Comparison of ENCODE assay signal across 9 mouse cellular contexts in the genomic region with DNA sequence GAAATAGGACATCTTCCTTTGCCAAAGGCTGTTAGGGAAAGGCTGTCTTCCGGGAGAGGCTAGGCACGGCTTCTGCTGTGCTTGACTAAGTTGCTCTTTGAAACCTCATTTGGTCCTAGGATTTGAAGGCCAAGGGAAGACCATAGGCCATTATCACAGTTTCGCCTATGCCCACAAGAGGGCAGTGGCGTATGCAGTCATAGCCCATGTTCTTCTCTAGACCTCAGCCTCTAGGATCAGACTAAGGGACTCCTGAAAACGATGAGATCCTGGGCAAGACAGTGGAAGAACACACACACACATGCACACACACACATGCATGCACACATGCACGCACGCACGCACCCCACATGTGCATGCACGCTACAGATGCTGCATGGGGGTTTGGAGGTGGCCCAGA.
DNase-seq lines count a peak whose midpoint lies in the region; ATAC-seq lines count a peak whose summit lies in the region.
"Had no signal": no experiment of that assay in that cellular context is flagged by ENCODE, and none has a peak within 500 bp of the region (broad histone marks: within the 10 kb centered on the region; RNA-seq: fewer than 3 reads in every experiment).

No protein-coding gene starts in this region.

- peak; percentile 36 to 53 for DNase-seq in CD8-positive naive resting alpha-beta T cell, adult 2 months (ENCODE audit: low read depth in 2 of 2, low spot score in 2 of 2)
- peak; percentile 90 for DNase-seq in brain, adult 2 months (ENCODE audit: low read depth, low spot score)
- DNase-seq in fibroblast of lung, adult 2 months (ENCODE audit: low read depth), result peak; percentile 64
- DNase-seq in heart, postnatal 14 days, result peak; percentile 75 to 85
- peak; percentile 89 to 90 for DNase-seq in kidney, postnatal 4 days
- DNase-seq in testis, postnatal 10 days (ENCODE audit: low spot score), result peak; percentile 86

- no peak overlapping the region for H3K9ac ChIP-seq in liver, embryonic 16.5 days (ENCODE audit: low read depth, low read length)
- no peak overlapping the region for H3K9ac ChIP-seq in neural tube, embryonic 14.5 days (replicated peaks; ENCODE audit: low read depth, low read length)
- H3K9ac ChIP-seq: heart, embryonic 13.5 days had no signal

- intact Hi-C loops in heart, postnatal 14 days (cut with DNase I), result loop anchor here (1.0 to 5.0 kb wide), 3 partner anchors 89 to 1316 kb away; partner anchors contain the start of genes Fyb2 and Usp24

- WGBS in liver, embryonic 16.5 days (ENCODE audit: insufficient replicate concordance), result 27% methylated on average over 9 of the region's 9 CpGs
- WGBS in neural tube, embryonic 14.5 days, result 45% methylated on average over 9 of the region's 9 CpGs

- no peak overlapping the region for H3K27ac ChIP-seq in liver, embryonic 16.5 days (ENCODE audit: low read length)
- H3K27ac ChIP-seq in neural tube, embryonic 14.5 days (ENCODE audit: low read depth, low read length), result no peak overlapping the region
- H3K27ac ChIP-seq: heart, embryonic 13.5 days had no signal

- H3K9me3 ChIP-seq in liver, embryonic 16.5 days (replicated peaks; ENCODE audit: control insufficient read depth, low read length), result no peaks in the 10 kb centered on the region
- H3K9me3 ChIP-seq in neural tube, embryonic 14.5 days (ENCODE audit: control insufficient read depth, low read length), result no peaks in the 10 kb centered on the region

- no peaks in the 10 kb centered on the region for H3K27me3 ChIP-seq in liver, embryonic 16.5 days (ENCODE audit: control insufficient read depth, insufficient read depth, low read depth, low read length)
- no peaks in the 10 kb centered on the region for H3K27me3 ChIP-seq in neural tube, embryonic 14.5 days (ENCODE audit: control insufficient read depth, insufficient read depth, low read length)

- peak; percentile 49; the same call in 1 of the 2 replicates for ATAC-seq in liver, embryonic 16.5 days (ENCODE audit: low read depth)
- peak; percentile 58; the same call in 1 of the 2 replicates for ATAC-seq in neural tube, embryonic 14.5 days (ENCODE audit: low read depth)

- no peak overlapping the region for H3K4me3 ChIP-seq in liver, embryonic 16.5 days (ENCODE audit: low read depth, low read length)
- no peak overlapping the region for H3K4me3 ChIP-seq in neural tube, embryonic 14.5 days (ENCODE audit: low read depth, low read length)
- H3K4me3 ChIP-seq: heart, embryonic 13.5 days had no signal

- H3K36me3 ChIP-seq in liver, embryonic 16.5 days (ENCODE audit: control insufficient read depth, insufficient read depth), result no peaks in the 10 kb centered on the region
- H3K36me3 ChIP-seq in neural tube, embryonic 14.5 days (ENCODE audit: control insufficient read depth, insufficient read depth, low read length), result no peaks in the 10 kb centered on the region
- H3K36me3 ChIP-seq: heart, embryonic 13.5 days had no signal

- peaks cover 15% of the 10 kb centered on the region for H3K4me1 ChIP-seq in liver, embryonic 16.5 days (ENCODE audit: control insufficient read depth, low read depth, low read length)
- H3K4me1 ChIP-seq in neural tube, embryonic 14.5 days (ENCODE audit: control insufficient read depth, insufficient read depth, low read length), result no peaks in the 10 kb centered on the region

- no peak overlapping the region for H3K4me2 ChIP-seq in liver, embryonic 16.5 days (ENCODE audit: low read depth, low read length)
- H3K4me2 ChIP-seq in neural tube, embryonic 14.5 days (ENCODE audit: low read depth, low read length), result no peak overlapping the region
- H3K4me2 ChIP-seq: heart, embryonic 13.5 days had no signal
